Mouse (Mus musculus) hindbrain, embryonic 13.5 days (tissue): Measurements from ENCODE around the gene Itgb1bp1. TPM values are rescaled to one million over a fixed set of nuclear protein-coding genes. Genes with fewer than 3 reads are reported as not detected.

ENCODE experiments used
- ATAC-seq: fragments of 200-750 bp; cut with Nextera tagmentation; 2 replicates; pipeline ENCODE4 v1.8.0; 2017; ENCODE audit warnings: moderate TSS enrichment; ENCODE audit not compliant: low FRiP score
- H3K27ac ChIP-seq: fragments of 300-500 bp; sonication (generic); 2 replicates; pipeline ENCODE4 v1.5.1; 2015; ENCODE audit warnings: inconsistent platforms, mild to moderate bottlenecking, moderate library complexity
- H3K27me3 ChIP-seq: fragments of 300-500 bp; sonication (generic); 2 replicates; pipeline ENCODE4 v1.6.1; 2015; ENCODE audit warnings: mild to moderate bottlenecking, inconsistent platforms
- H3K36me3 ChIP-seq: fragments of 300-500 bp; sonication (generic); 2 replicates; pipeline ENCODE4 v1.6.1; 2015; ENCODE audit warnings: mild to moderate bottlenecking, inconsistent platforms
- H3K4me1 ChIP-seq: fragments of 300-500 bp; sonication (generic); replicated peaks from 2 replicates; pipeline ENCODE4 v1.6.1; 2015; ENCODE audit warnings: inconsistent platforms
- H3K4me2 ChIP-seq: fragments of 300-500 bp; sonication (generic); 2 replicates; pipeline ENCODE4 v1.6.1; 2015; ENCODE audit warnings: inconsistent platforms, mild to moderate bottlenecking, moderate library complexity
- H3K4me3 ChIP-seq: fragments of 300-500 bp; sonication (generic); 2 replicates; pipeline ENCODE4 v1.5.1; 2015; ENCODE audit warnings: mild to moderate bottlenecking, inconsistent platforms
- H3K9ac ChIP-seq: fragments of 300-500 bp; sonication (generic); 2 replicates; pipeline ENCODE4 v1.6.1; 2015; ENCODE audit warnings: mild to moderate bottlenecking, inconsistent platforms
- H3K9me3 ChIP-seq: fragments of 300-500 bp; sonication (generic); 2 replicates; pipeline ENCODE4 v1.6.1; 2016; ENCODE audit warnings: inconsistent platforms
- WGBS: fragments of 180-500 bp; shearing (Covaris S2); methylation state at CpG from one replicate; pipeline ENCODE4 v1.1.7; 2015; 5-methylcytosine and 5-hydroxymethylcytosine counted together
- polyA plus RNA-seq: library from polyadenylated mRNA; unstranded; fragments of >200 nt; fragmentation: Nextera tagmentation; extraction: Ambion mirVana; gene quantifications from 2 replicates; pipeline ENCODE4 v1.2.1, GENCODE M21; 2015

Gene Itgb1bp1
- polyA plus RNA-seq, 1 experiment from 2014 or later = 38.4 TPM

DNA sequence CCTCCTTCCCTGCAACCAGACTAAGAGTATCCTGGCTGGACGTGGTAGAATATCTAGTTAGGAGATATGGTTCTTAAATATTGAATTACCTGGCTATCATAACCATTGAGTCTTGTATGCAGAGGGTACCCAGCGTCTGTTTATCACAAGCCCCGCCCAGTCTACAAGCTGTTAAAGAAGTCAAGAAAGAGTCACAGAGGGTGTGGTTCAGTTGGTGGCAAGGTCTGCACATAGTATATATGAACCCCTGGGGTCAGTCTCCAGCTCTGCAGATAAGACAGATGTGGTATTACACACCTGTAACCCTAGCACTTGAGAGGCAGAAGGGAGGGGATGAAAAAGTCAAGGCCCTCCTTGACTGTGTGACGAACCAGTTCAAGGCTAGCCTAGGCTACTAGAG is 80.3 kb downstream of the Itgb1bp1 start:
- WGBS = 97% methylated on average over 4 of the region's 4 CpGs
- H3K27me3 ChIP-seq = no peaks in the 10 kb centered on the region
- peaks cover 23% of the 10 kb centered on the region for H3K4me1 ChIP-seq
- H3K4me2 ChIP-seq = no peak overlapping the region
- H3K9me3 ChIP-seq = no peaks in the 10 kb centered on the region
- H3K27ac ChIP-seq = no peak overlapping the region
- peaks cover 49% of the 10 kb centered on the region for H3K36me3 ChIP-seq
- no peak overlapping the region for H3K9ac ChIP-seq
- ATAC-seq = no peak
- H3K4me3 ChIP-seq = no peak overlapping the region

DNA sequence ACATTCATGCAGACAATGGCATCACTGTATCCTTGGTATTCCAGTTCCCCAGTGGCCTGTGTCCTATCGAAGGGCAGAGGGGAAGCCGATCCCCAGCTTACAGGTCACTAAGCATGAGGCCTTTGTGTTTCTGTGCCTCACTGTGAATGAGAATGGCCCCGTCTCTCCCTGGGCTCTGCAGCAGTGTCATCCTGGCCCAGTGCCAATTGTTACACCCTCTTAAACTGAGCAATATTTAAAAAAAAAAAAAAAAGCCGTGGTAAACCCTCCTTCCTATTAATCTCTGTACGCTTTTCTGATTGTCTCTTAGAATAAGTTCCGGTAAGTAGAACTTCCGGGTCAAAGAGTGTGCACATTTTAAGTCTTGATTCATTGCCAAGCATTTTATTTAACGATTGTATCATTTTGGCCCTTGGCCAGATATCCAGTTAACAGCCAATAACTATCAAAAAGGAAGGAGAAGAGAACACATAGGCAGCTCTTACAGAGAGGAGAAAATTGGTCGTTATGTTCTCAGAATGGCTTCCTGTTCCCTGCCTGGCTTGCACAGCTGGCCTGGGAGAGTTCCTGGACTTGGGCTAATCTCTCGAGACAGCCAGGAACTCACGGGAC is 81.3 kb downstream of the Itgb1bp1 start:
- WGBS = 27% methylated on average over 11 of the region's 11 CpGs
- peak overlapping the region; percentile 66 for H3K27ac ChIP-seq
- no peaks in the 10 kb centered on the region for H3K9me3 ChIP-seq
- peaks cover 23% of the 10 kb centered on the region for H3K4me1 ChIP-seq
- H3K4me3 ChIP-seq = no peak overlapping the region
- peaks cover 54% of the 10 kb centered on the region for H3K36me3 ChIP-seq
- H3K9ac ChIP-seq = no peak overlapping the region
- ATAC-seq = peak; percentile 56; the same call in 1 of the 2 replicates
- no peak overlapping the region for H3K4me2 ChIP-seq
- no peaks in the 10 kb centered on the region for H3K27me3 ChIP-seq

DNA sequence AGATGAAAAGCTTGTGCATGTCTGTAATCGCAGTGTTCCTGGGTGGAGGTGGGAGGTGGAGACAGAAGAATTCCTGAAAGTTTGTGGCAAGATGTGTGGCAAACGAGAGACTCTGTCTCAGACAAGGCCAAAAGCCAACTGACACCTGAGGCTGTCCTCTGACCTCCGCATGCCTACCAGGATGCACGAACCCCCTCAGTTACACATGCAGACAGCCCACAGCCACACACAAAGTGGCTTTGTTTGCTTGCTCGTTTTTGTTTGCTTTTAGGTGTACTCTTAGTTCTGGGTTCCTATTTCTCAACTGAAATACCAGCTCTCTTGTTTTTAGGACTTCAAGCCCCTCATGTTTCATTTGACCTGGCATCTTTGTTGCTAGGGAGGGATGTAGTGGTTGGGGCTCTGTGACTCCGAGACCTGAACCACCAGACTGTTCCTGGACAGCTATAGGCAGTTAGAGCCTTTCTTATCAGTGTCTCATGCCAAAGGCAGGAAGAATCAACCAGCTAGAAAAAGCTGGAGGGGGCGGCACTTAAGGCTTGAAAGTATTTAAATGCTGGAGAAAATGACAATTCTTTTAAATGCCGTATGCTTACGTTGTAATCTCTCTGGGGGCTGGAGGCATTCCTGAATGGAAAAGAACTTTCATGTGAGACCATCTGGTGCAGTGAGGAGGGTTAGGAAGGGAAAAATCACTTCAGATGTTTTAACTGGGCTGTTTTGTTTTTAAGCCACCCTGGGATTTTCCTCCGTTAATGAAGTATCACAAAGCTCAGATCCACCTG is 84.4 kb downstream of the Itgb1bp1 start:
- Histone ChIP-seq H3K4me1 (peaks cover 30% of the 10 kb centered on the region), H3K9me3 (no peaks in the 10 kb centered on the region), H3K36me3 (peaks cover 37% of the 10 kb centered on the region), H3K27ac (no peak overlapping the region), H3K4me2 (no peak overlapping the region), H3K9ac (no peak overlapping the region), H3K4me3 (no peak overlapping the region), H3K27me3 (no peaks in the 10 kb centered on the region)
- WGBS = 89% methylated on average over 10 of the region's 10 CpGs
- ATAC-seq = no peak

GRCm38 (mm10) chr12:21200613-21201012 is 85.5 kb downstream of the Itgb1bp1 start:
- Histone ChIP-seq H3K27me3 (no peaks in the 10 kb centered on the region), H3K4me1 (peaks cover 30% of the 10 kb centered on the region), H3K4me2 (no peak overlapping the region), H3K9me3 (no peaks in the 10 kb centered on the region), H3K36me3 (peaks cover 27% of the 10 kb centered on the region), H3K4me3 (no peak overlapping the region), H3K9ac (no peak overlapping the region), H3K27ac (no peak overlapping the region)
- no peak for ATAC-seq
- 97% methylated on average over 8 of the region's 8 CpGs for WGBS

DNA sequence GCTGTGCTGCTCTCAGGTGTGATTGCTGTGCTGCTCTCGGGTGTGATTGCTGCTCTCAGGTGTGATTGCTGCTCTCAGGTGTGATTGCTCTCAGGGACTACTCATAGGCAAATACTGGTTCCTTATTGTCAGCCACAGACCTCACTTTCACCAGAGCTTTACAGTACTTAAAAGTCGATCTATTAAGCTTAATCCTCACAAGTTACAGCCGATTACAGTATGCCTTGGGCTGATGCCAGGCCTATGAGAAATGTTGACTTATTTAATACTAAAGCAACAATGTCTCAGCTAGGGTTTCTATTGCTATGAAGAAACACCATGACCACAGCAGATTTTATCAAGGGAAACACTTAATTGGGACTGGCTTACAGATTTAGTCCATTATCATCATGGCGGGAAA is 89.7 kb downstream of the Itgb1bp1 start:
- H3K9ac ChIP-seq = no peak overlapping the region
- no peaks in the 10 kb centered on the region for H3K9me3 ChIP-seq
- no peak overlapping the region for H3K4me3 ChIP-seq
- ATAC-seq = no peak
- no peaks in the 10 kb centered on the region for H3K27me3 ChIP-seq
- H3K27ac ChIP-seq = no peak overlapping the region
- WGBS = 91% methylated on average over 4 of the region's 4 CpGs
- H3K4me2 ChIP-seq = no peak overlapping the region
- H3K4me1 ChIP-seq = peaks cover 7% of the 10 kb centered on the region; the same call in 1 of the 2 replicates
- peaks cover 15% of the 10 kb centered on the region for H3K36me3 ChIP-seq

DNA sequence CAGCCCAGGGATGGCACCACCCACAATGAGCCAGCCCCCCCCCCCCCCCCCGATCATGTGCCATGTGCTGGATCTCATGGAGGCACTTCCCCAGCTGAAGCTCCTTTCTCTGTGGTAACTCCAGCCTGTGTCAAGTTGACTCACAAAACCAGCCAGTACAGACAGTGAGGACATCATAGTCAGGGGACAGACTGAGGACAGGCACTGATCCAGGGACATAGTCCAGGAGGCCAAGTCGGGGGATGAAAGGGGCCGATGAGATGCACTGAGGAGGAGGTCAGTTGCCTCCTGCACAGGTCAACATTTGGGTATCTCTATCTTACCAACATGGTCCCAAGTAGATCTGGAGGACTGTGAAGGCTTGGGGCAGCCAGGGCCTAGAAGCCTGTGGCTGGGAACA is 90.6 kb downstream of the Itgb1bp1 start:
- no peak overlapping the region for H3K4me2 ChIP-seq
- H3K27me3 ChIP-seq = no peaks in the 10 kb centered on the region
- H3K9ac ChIP-seq = no peak overlapping the region
- H3K36me3 ChIP-seq = peaks cover 15% of the 10 kb centered on the region
- no peak overlapping the region for H3K4me3 ChIP-seq
- ATAC-seq = no peak
- H3K4me1 ChIP-seq = peaks cover 7% of the 10 kb centered on the region; the same call in 1 of the 2 replicates
- H3K9me3 ChIP-seq = no peaks in the 10 kb centered on the region
- H3K27ac ChIP-seq = no peak overlapping the region
- 96% methylated on average over 3 of the region's 3 CpGs for WGBS

GRCm38 (mm10) chr12:21191546-21191945 is 94.5 kb downstream of the Itgb1bp1 start:
- no peak overlapping the region for H3K4me3 ChIP-seq
- H3K27me3 ChIP-seq = no peaks in the 10 kb centered on the region
- ATAC-seq = no peak
- no peaks in the 10 kb centered on the region for H3K4me1 ChIP-seq
- peaks cover 14% of the 10 kb centered on the region for H3K36me3 ChIP-seq
- no peak overlapping the region for H3K27ac ChIP-seq
- 93% methylated on average over 2 of the region's 2 CpGs for WGBS
- no peaks in the 10 kb centered on the region for H3K9me3 ChIP-seq
- no peak overlapping the region for H3K4me2 ChIP-seq
- no peak overlapping the region for H3K9ac ChIP-seq

Other genes with a start within 250 kb of the Itgb1bp1 start
- 97.7 and 98.1 TPM in 2 replicates for gene Cpsf3, start 893 bp downstream of the Itgb1bp1 start, polyA plus RNA-seq
- 37.9 and 39.3 TPM in 2 replicates for gene Iah1, start 30.1 kb upstream of the Itgb1bp1 start, polyA plus RNA-seq
- 21.5 and 22.8 TPM in 2 replicates for gene Adam17, start 87.3 kb upstream of the Itgb1bp1 start, polyA plus RNA-seq
- gene Ywhaq, start 131.4 kb upstream of the Itgb1bp1 start, polyA plus RNA-seq = 1,136 and 1,161 TPM in 2 replicates